Mouse (Mus musculus) MEL (cell line): ENCODE measurements around the gene Olfr594.
"Not testable (repeated sequence)": the region's sequence is repeated elsewhere in the genome, so short reads cannot be mapped to it uniquely, and the experiment has no call there.

ENCODE experiments used
- CTCF ChIP-seq, 3 experiments: IDR thresholded peaks in 2 of 3; conservative IDR thresholded peaks in 1 of 3; 2 replicates each; pipeline ENCODE4 v1.5.1; 2011 to 2012; ENCODE audit warnings: low read length in 3 of 3, low read depth in 2 of 3, mild to moderate bottlenecking in 2 of 3, improper control_type of control experiment in 1 of 3, inconsistent platforms in 1 of 3, mixed read lengths in 1 of 3, moderate library complexity in 1 of 3; ENCODE audit not compliant: control insufficient read depth in 1 of 3, insufficient read depth in 1 of 3, poor library complexity in 1 of 3, severe bottlenecking in 1 of 3
- E2F4 ChIP-seq: IDR thresholded peaks from 2 replicates; pipeline ENCODE4 v1.6.1; 2011; ENCODE audit warnings: low read depth, low read length, improper control_type of control experiment, borderline replicate concordance
- ELF1 ChIP-seq: IDR thresholded peaks from 2 replicates; pipeline ENCODE4 v1.6.1; 2014; ENCODE audit warnings: low read depth, mild to moderate bottlenecking, inconsistent platforms, low read length, improper control_type of control experiment, moderate library complexity
- EP300 ChIP-seq, 2 experiments: IDR thresholded peaks; 2 replicates each; pipeline ENCODE4 v1.6.1; 2011; ENCODE audit warnings: improper control_type of control experiment in 2 of 2, low read length in 2 of 2, low read depth in 1 of 2, mild to moderate bottlenecking in 1 of 2
- NRF1 ChIP-seq: IDR thresholded peaks from 2 replicates; pipeline ENCODE4 v1.6.1; 2014; ENCODE audit warnings: low read depth, mild to moderate bottlenecking, inconsistent platforms, low read length, improper control_type of control experiment, moderate library complexity; ENCODE audit not compliant: poor library complexity, insufficient read depth, severe bottlenecking
- POLR2A ChIP-seq, 2 experiments: IDR thresholded peaks; 2 replicates each; pipeline ENCODE4 v1.6.1; 2011 to 2012; ENCODE audit warnings: low read length in 2 of 2, mild to moderate bottlenecking in 2 of 2, control low read depth in 1 of 2, improper control_type of control experiment in 1 of 2, low read depth in 1 of 2, moderate library complexity in 1 of 2; ENCODE audit not compliant: control insufficient read depth in 1 of 2, insufficient read depth in 1 of 2, poor library complexity in 1 of 2
- POLR2AphosphoS5 ChIP-seq: IDR thresholded peaks from 2 replicates; pipeline ENCODE4 v1.6.1; 2012; ENCODE audit warnings: low read depth, borderline replicate concordance, mild to moderate bottlenecking, inconsistent platforms, low read length, moderate library complexity, mixed read lengths
- TAL1 ChIP-seq: IDR thresholded peaks from 2 replicates; pipeline ENCODE4 v1.6.1; 2012; ENCODE audit warnings: mild to moderate bottlenecking, inconsistent platforms, low read length, moderate library complexity, mixed read lengths

DNA sequence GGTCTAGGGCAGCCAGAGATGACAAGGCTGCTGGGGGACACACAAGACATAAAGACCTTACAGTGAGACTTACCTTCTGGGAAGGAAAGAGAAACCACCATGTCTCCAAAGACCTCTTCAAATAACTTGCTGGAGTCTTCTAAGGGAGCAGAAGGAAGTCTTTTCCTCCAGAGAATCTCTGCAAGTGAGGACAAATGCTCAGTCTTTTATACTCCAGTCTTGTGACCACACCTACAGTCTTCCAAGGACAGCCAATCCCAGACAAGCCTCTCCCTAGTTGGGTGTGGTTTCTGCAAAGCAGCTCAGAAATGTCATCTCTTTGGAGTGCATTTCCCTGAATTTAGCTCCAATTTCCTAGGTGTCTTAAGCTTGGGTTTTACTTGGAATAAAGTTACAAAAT lies 35.6 kb downstream of the Olfr594 start, which contains the start of gene Usp17ld:
- TF ChIP-seq POLR2AphosphoS5; TAL1; CTCF (IDR thresholded peaks at IDR 0.05 in 2 of 3, conservative IDR thresholded peaks at IDR 0.05 in 1 of 3; ENCODE audit: control insufficient read depth in 1 of 3, insufficient read depth in 1 of 3, low read depth in 2 of 3, low read length in 3 of 3, poor library complexity in 1 of 3, severe bottlenecking in 1 of 3); NRF1; EP300 (IDR thresholded peaks at IDR 0.05; ENCODE audit: low read depth in 1 of 2, low read length in 2 of 2); POLR2A (IDR thresholded peaks at IDR 0.05; ENCODE audit: control insufficient read depth in 1 of 2, insufficient read depth in 1 of 2, low read depth in 1 of 2, low read length in 2 of 2, poor library complexity in 1 of 2); E2F4; ELF1: not testable (repeated sequence)
